Mouse (Mus musculus) heart, adult 11 months (tissue): ENCODE results near the gene Eif3f.

ENCODE experiments used
- DNase-seq: peaks from one replicate; pipeline ENCODE4 v3.0.0; 2022

Gene Eif3f

DNA sequence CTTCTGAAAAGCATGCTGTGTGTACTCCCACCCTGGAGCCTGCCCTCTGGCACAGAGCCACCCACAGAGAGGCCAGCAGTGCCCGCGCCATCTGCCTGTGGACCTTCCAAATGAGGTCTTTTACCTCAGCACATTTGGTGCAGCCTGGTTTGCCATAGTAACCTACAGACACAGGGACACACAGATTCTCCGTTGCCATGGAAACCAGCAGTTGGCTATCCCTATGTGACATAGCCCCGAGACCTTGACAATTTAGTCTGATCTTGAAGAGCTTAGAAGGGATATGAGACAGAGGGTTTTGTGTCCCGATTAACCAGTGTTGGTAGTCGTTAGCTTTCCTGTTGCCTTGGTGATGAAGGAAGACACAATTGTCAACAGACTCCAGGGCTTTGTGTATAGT, 38.1 kb downstream of the Eif3f start:
- no peak for DNase-seq

DNA sequence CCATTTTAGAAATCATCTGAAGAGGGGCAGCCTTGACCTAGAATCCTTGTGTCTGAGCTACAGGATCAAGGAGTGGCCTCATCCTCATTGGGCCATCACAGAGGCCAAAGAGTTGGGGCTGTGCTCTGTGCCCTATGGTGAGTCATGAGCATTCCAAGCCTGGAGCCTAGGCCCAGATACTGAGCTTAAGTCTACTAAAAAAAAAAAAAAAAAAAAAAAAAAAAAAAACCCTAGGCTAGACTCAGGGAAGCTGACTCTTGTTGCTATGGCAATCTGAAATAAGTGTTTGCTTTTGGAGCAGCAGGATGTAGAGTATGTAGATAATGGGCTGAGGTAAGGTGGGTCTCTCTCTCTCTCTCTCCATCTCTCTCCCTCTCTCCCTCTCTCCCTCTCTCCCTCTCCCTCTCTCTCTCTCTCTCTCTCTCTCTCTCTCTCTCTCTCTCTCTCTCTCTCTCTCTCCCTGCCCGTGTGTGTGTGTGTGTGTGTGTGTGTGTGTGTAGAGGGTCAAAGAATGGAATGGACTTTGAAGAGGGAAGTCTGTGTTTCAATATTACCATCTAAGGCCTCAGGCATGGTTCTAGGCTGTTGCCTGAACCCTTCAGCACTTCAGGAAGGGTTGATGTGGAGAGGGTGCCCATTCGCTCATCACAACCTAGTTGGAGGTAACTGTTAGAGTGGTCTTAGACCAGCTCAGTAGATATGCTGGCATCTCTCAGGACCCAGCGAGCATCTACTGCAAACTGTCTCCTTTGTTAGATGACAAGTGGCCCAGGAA, 51.9 kb downstream of the Eif3f start:
- DNase-seq, result no peak

DNA sequence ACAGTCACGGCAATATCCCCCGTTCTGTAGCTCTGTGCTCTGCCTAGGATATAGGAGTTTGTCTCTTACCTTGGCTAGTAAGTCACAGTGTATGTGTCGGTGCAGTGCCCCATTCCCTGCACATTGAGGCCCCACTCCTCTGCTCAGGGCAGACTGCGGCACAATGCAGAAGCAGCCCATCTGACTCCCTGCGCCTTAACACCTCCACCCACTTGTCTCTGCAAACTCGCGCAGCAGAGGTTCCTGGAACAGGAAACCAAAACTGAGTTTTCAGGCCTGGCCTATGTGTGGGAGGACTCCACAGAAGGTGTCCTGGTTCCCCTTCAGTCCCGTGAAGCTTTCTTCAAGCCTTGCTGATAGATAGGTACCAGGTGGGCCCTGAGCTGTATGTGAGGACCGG, 57.0 kb downstream of the Eif3f start:
- DNase-seq, result no peak
